Mouse (Mus musculus) myocyte (in vitro differentiated cells): ENCODE data around the gene Hemgn.

Experiments used
- CEBPB ChIP-seq: IDR thresholded peaks from 2 replicates; pipeline ENCODE4 v1.6.1; 2011; ENCODE audit warnings: mild to moderate bottlenecking, moderate library complexity; ENCODE audit not compliant: poor library complexity, insufficient read depth, severe bottlenecking
- E2F4 ChIP-seq: IDR thresholded peaks from one replicate; pipeline ENCODE4 v1.6.1; 2011; ENCODE audit warnings: mild to moderate bottlenecking, control low read depth, moderate library complexity; ENCODE audit not compliant: insufficient read depth
- MAX ChIP-seq: IDR thresholded peaks from one replicate; pipeline ENCODE4 v1.6.1; 2011; ENCODE audit warnings: low read depth, mild to moderate bottlenecking, control low read depth
- MYOD1 ChIP-seq, 3 experiments: IDR thresholded peaks; one replicate each; pipeline ENCODE4 v1.6.1; 2011; ENCODE audit warnings: control low read depth in 2 of 3, low read depth in 2 of 3, mild to moderate bottlenecking in 2 of 3, moderate library complexity in 1 of 3; ENCODE audit not compliant: insufficient read length in 2 of 3, control insufficient read depth in 1 of 3
- MYOG ChIP-seq, 3 experiments: IDR thresholded peaks; one replicate each; pipeline ENCODE4 v1.6.1; 2011; ENCODE audit warnings: control low read depth in 2 of 3, low read depth in 2 of 3, mild to moderate bottlenecking in 2 of 3; ENCODE audit not compliant: insufficient read length in 2 of 3, control insufficient read depth in 1 of 3, insufficient read depth in 1 of 3
- POLR2A ChIP-seq: IDR thresholded peaks from one replicate; pipeline ENCODE4 v1.6.1; 2011; ENCODE audit warnings: low read depth, mild to moderate bottlenecking, control low read depth, moderate library complexity; ENCODE audit not compliant: insufficient read length
- POLR2AphosphoS2 ChIP-seq: IDR thresholded peaks from one replicate; pipeline ENCODE4 v1.6.1; 2011; ENCODE audit warnings: low read depth, control low read depth; ENCODE audit not compliant: insufficient read length
- REST ChIP-seq: IDR thresholded peaks from one replicate; pipeline ENCODE4 v1.6.1; 2011; ENCODE audit warnings: mild to moderate bottlenecking, control low read depth, moderate library complexity; ENCODE audit not compliant: insufficient read depth, insufficient read length
- SRF ChIP-seq: IDR thresholded peaks from one replicate; pipeline ENCODE4 v1.6.1; 2011; ENCODE audit warnings: low read depth; ENCODE audit not compliant: control insufficient read depth, insufficient read length
- USF1 ChIP-seq: IDR thresholded peaks from one replicate; pipeline ENCODE4 v1.6.1; 2011; ENCODE audit warnings: low read depth, mild to moderate bottlenecking, control low read depth, moderate library complexity

DNA sequence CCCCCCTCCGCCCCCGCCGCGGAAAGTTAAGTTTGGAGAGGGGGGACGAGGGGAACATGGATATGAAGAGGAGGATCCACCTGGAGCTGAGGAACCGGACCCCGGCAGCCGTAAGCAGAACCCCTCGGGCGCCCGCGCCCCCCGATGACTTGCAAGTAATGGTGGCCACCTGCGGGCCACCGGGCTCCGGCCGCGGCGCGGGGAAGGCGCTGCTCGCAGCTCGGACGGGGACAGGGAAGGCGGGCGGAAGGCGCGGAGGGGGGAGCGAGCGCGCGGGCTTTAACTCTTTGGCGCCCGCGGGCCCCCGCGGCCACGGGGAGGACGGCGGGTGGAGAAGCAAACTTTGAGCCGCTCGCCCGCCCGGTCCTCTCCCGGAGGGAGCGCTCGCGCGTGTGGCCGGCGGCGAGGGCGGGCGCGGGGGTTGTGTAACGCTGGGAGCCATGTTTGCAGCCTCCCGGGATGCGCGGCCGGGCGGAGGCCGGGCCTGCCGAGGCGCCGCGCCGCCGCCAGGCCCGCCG, 38.0 kb upstream of the Hemgn start:
- peak; percentile 52 for TF ChIP-seq POLR2A
- TF ChIP-seq REST, result no peak
- TF ChIP-seq MAX, result no peak
- no peak for TF ChIP-seq POLR2AphosphoS2
- no peak for TF ChIP-seq SRF
- TF ChIP-seq USF1, result no peak
- TF ChIP-seq MYOG (IDR thresholded peaks at IDR 0.05; ENCODE audit: control insufficient read depth in 1 of 3, insufficient read depth in 1 of 3, insufficient read length in 2 of 3, low read depth in 2 of 3), result no peak
- no peak for TF ChIP-seq CEBPB
- no peak for TF ChIP-seq MYOD1 (IDR thresholded peaks at IDR 0.05; ENCODE audit: control insufficient read depth in 1 of 3, insufficient read length in 2 of 3, low read depth in 2 of 3)
- no peak for TF ChIP-seq E2F4
